Mouse (Mus musculus): ENCODE measurements at regions not wholly inside any gene's neighbourhood (a gene's known extent, or its start where the extent isn't known, plus 50 kb on each side); places are given as distances from the start of the nearest gene placed in this dataset.

GRCm38 (mm10) chr2:107935775-107936174 lies 645.3 kb downstream of the Kcna4 start:
- H3K36me3 ChIP-seq (replicated peaks in 1 of 2; ENCODE audit: control insufficient read depth in 1 of 2, insufficient read depth in 1 of 2, low read length in 1 of 2) = no peaks in the 10 kb centered on the region
- no peaks in the 10 kb centered on the region for H3K9me3 ChIP-seq (replicated peaks; ENCODE audit: low read length)
- H3K4me2 ChIP-seq (ENCODE audit: insufficient read depth, low read depth, poor library complexity, severe bottlenecking) = no peak overlapping the region
- no peaks in the 10 kb centered on the region for H3K4me1 ChIP-seq (ENCODE audit: control insufficient read depth in 1 of 2, insufficient read depth in 2 of 2)
- H3K27ac ChIP-seq (ENCODE audit: insufficient read depth, low read depth) = no peak overlapping the region
- H3K27me3 ChIP-seq (replicated peaks) = no peaks in the 10 kb centered on the region
- TF ChIP-seq NELFE (IDR thresholded peaks at IDR 0.05; ENCODE audit: low read depth, low read length) = no peak
- no peak for TF ChIP-seq CHD1 (IDR thresholded peaks at IDR 0.05; ENCODE audit: low read depth, low read length)
- no peak for TF ChIP-seq NRF1 (IDR thresholded peaks at IDR 0.05; ENCODE audit: low read depth, low read length)
- TF ChIP-seq GABPA (IDR thresholded peaks at IDR 0.05; ENCODE audit: insufficient replicate concordance, low read depth, low read length) = no peak
- DNase-seq (ENCODE audit: extremely low read depth) = no peak
- no peak overlapping the region for H3K4me3 ChIP-seq (replicated peaks in 1 of 3; ENCODE audit: low read depth in 2 of 3, low read length in 2 of 3, poor library complexity in 1 of 3)
- H3K79me2 ChIP-seq (replicated peaks; ENCODE audit: control insufficient read depth, extremely low read depth, insufficient read depth, poor library complexity, severe bottlenecking) = no peaks in the 10 kb centered on the region
- dilution Hi-C loops (cut with MboI; ENCODE audit: extremely low pct_ligation_motif_present, extremely low pct_unique_long_range_greater_than_20kb, low sequenced_read_pairs) (no loop called here), in situ Hi-C loops (cut with MboI; ENCODE audit: low pct_ligation_motif_present, low pct_unique_long_range_greater_than_20kb, low sequenced_read_pairs) (no loop called here)
- no peak overlapping the region for H3K9ac ChIP-seq (ENCODE audit: insufficient read depth, low read depth)

DNA sequence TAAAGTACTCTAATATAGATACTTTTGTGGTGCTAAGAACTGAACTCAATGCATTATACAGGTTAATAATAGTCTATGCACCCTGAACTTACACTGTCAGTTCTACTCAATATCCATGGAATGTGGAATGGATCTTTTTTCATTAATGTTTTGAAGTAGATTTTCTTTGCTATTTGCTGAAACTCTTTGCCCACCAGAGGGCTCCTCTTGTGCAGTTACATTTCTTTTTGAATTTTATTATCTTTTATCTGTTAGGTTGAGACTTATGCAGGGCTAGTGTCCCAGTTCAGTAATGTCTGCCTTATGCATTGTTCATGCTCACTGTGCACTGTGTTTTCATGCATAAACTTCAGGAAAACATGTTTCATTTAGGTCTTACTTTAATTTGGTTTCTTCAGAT lies 650.9 kb downstream of the Kcna4 start:
- dilution Hi-C loops (cut with MboI; ENCODE audit: extremely low pct_ligation_motif_present, extremely low pct_unique_long_range_greater_than_20kb, low sequenced_read_pairs) = no loop called here
- Histone ChIP-seq H3K27ac (ENCODE audit: insufficient read depth, low read depth) (no peak overlapping the region), H3K4me3 (replicated peaks in 1 of 3; ENCODE audit: low read depth in 2 of 3, low read length in 2 of 3, poor library complexity in 1 of 3) (no peak overlapping the region), H3K4me2 (ENCODE audit: insufficient read depth, low read depth, poor library complexity, severe bottlenecking) (no peak overlapping the region), H3K9ac (ENCODE audit: insufficient read depth, low read depth) (no peak overlapping the region), H3K79me2 (replicated peaks; ENCODE audit: control insufficient read depth, extremely low read depth, insufficient read depth, poor library complexity, severe bottlenecking) (no peaks in the 10 kb centered on the region), H3K27me3 (replicated peaks) (no peaks in the 10 kb centered on the region), H3K4me1 (ENCODE audit: control insufficient read depth in 1 of 2, insufficient read depth in 2 of 2) (no peaks in the 10 kb centered on the region), H3K9me3 (replicated peaks; ENCODE audit: low read length) (peaks cover 7% of the 10 kb centered on the region), H3K36me3 (replicated peaks in 1 of 2; ENCODE audit: control insufficient read depth in 1 of 2, insufficient read depth in 1 of 2, low read length in 1 of 2) (no peaks in the 10 kb centered on the region)
- DNase-seq (ENCODE audit: extremely low read depth) = no peak
- in situ Hi-C loops (cut with MboI; ENCODE audit: low pct_ligation_motif_present, low pct_unique_long_range_greater_than_20kb, low sequenced_read_pairs) = no loop called here
- TF ChIP-seq ELF1 (IDR thresholded peaks at IDR 0.05; ENCODE audit: low read depth, low read length) (no peak), TBP (conservative IDR thresholded peaks at IDR 0.05; ENCODE audit: low read depth, low read length) (no peak), IRF4 (IDR thresholded peaks at IDR 0.05; ENCODE audit: low read depth, low read length) (no peak), CHD2 (IDR thresholded peaks at IDR 0.05; ENCODE audit: low read length) (no peak), E2F4 (IDR thresholded peaks at IDR 0.05; ENCODE audit: insufficient replicate concordance, low read depth, low read length) (no peak), NRF1 (IDR thresholded peaks at IDR 0.05; ENCODE audit: low read depth, low read length) (no peak), TCF12 (IDR thresholded peaks at IDR 0.05; ENCODE audit: low read depth, low read length) (no peak), RAD21 (IDR thresholded peaks at IDR 0.05; ENCODE audit: low read depth, low read length) (no peak), EP300 (IDR thresholded peaks at IDR 0.05; ENCODE audit: low read length) (no peak), JUND (conservative IDR thresholded peaks at IDR 0.05; ENCODE audit: low read depth, low read length) (no peak), MYC (IDR thresholded peaks at IDR 0.05; ENCODE audit: low read depth, low read length) (no peak), ZKSCAN1 (IDR thresholded peaks at IDR 0.05; ENCODE audit: borderline replicate concordance, low read depth, low read length) (no peak), CTCF (conservative IDR thresholded peaks at IDR 0.05 in 1 of 2, IDR thresholded peaks at IDR 0.05 in 1 of 2; ENCODE audit: low read depth in 2 of 2, low read length in 2 of 2) (no peak), ZMIZ1 (IDR thresholded peaks at IDR 0.05; ENCODE audit: low read depth, low read length) (no peak), USF2 (conservative IDR thresholded peaks at IDR 0.05; ENCODE audit: low read depth, low read length) (no peak), HCFC1 (IDR thresholded peaks at IDR 0.05; ENCODE audit: low read depth, low read length) (no peak), POLR2A (IDR thresholded peaks at IDR 0.05; ENCODE audit: low read depth, low read length) (no peak), ZNF384 (IDR thresholded peaks at IDR 0.05; ENCODE audit: low read depth, low read length) (no peak)

Measured in CH12.LX (cell line).